Mouse (Mus musculus) kidney, postnatal 25 days (tissue): ENCODE data around the gene Nub1.
A peak's percentile ranks its signal among the peaks of the same experiment; 100 is the strongest.

Experiments used
- DNase-seq, 2 experiments: peaks; one replicate each; pipeline ENCODE4 v3.0.0; 2021; ENCODE audit warnings: mixed read lengths in 2 of 2

Nub1 gene

GRCm38 (mm10) chr5:24701271-24701670 is 15.9 kb downstream of the Nub1 start:
- no peak for DNase-seq

DNA sequence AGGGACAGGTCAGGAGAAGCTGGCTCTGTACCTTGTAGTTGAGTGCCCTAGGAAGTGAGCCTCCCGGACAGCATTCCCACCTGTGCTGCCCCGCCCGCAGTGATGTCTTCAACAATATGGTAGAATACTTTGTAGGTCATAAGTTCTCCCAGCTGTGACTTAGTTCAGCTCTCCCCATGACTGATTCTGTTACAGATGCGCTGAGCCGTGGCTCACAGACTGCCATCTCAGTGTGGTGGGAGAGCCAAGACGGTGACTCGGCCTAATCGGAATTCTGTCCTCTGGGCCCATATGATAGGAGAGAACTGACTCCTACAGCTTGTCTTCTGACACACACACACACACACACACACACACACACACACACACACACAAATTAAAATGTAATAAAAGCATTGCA is 19.3 kb downstream of the Nub1 start:
- DNase-seq: no peak

DNA sequence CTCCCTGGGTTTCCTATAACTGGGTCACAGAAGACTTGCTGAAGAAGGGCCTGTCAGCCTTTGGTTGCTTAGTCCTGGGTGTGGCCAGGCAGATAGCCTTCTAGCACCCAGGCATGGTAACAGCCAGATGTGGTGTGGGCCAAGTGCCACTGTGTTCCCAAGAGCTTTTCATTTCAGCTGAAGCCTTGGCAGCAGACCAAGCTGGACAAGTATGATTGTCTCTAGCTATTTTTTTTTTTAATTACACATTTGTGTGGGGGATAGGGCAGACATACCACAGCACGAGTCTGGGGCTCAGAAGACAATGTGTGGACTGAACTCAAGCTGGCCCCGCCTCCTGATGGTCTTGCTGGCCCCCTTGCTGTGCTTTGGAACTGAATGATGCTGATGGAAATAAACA is 24.6 kb downstream of the Nub1 start:
- DNase-seq: peak; percentile 57 to 60

DNA sequence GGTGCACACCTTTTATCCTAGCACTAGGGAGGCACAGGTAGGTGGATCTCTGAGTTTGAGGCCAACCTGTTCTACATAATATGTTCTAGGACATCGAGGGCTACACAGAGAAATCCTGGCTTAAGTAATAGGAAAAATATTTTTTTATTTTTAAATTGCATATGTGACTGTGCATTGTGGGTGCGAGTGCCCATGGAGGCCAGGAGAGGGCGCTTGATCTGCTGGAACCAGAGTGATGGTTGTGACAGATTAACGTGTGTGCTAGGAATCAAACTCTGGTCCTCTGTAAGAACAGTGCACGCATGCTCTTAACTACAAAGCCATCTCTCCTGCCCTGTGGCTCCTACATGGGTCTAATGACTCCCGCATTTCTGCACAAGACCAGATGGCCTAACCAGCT is 26.3 kb downstream of the Nub1 start:
- no peak for DNase-seq

GRCm38 (mm10) chr5:24713199-24713598 is 27.9 kb downstream of the Nub1 start:
- no peak for DNase-seq

DNA sequence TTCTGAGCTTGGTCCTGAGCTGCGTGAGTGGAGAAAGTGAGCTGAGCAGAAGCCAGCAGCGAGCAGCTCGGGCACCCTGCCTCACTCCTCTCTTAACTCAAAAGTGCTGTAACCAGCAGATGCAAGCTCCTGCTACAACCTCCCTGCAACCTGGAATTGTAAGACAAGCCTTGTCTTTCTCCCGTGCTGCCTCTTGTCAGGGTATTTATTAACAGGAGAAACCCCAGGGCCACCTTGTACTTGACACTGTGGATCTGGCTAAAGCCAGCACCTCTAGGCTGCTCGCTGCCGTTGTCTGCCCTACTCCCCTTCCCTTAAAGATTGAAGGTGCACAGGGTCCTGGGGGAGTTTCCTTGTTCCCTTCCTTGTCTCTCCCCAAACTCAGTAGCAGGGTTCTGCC is 28.7 kb downstream of the Nub1 start:
- peak; percentile 26 to 66 for DNase-seq

DNA sequence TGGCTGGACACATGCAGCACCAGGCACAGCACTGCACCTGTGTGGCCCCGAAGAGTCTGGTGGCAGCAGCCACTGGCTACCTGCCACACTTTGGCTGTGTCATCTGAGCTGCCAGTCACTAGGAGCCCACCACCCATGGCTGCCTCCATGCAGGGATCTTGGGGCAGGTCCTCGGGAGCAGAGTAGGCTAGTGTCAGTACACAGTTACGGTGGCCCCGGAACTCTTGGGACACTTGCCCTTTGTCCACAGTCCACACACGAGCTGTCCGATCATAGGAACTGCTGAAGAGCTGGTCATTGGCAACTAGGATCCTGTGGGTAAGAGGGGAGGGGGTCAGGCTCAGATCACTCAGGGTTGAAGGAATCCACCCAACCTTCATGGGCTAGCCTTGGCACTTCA is 32.7 kb downstream of the Nub1 start:
- peak in 1 of 2 experiments; percentile 58 for DNase-seq

- DNase-seq: no peak
These were observed 34.5 kb downstream of the Nub1 start for GRCm38 (mm10) chr5:24719852-24720251.

DNA sequence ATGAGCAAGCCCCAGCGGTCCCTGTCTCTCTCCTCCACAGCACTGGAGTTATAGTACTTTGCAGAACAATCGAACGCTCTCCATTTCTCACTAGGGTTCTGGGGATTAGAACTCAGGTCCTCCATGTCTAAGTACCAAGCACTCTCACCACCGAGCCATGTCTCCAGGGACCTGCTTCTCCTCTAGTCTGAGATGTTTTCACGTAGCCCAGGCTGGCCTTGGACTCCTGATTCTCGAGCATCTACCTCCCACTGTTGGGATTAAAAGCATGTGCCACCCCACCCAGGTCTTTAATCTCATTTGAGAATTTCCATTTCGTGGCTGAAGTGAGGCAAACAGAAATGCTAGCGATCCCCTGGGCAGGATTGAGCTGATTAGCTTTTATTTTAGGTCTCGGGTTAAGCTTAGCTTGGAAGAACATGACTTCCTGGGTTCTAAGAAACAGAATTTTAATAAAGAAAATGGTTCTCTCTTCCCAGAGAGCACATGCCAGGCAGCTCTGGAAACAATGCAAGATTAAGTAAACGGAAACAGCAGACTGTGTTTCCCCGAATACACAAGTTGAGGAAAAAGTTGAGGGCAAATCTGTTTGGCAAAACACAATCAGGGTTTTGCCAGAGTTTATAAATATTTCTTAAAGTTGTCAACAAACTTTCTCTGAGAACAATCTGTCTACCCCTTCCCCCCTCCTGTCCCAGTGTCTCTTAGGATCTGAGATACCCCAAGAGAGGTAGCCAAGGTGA is 38.4 kb downstream of the Nub1 start:
- no peak for DNase-seq

DNA sequence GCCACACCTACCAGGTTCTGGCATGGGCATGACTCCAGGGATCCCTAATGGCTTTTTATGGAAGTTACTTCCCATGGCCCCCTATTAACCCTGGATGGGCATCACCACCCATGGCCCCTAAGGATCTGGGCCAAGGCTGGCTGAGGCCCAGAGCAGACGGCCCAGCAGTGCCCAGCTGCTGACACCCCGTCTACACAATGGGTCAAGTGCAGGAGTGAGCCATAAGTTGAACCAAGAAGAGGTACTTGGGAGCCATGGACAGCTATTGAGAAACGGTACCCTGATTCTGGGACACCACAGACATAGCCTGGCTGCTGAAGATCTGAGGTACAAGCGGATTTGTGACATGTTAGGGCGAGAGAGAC is 38.9 kb downstream of the Nub1 start:
- no peak for DNase-seq

DNA sequence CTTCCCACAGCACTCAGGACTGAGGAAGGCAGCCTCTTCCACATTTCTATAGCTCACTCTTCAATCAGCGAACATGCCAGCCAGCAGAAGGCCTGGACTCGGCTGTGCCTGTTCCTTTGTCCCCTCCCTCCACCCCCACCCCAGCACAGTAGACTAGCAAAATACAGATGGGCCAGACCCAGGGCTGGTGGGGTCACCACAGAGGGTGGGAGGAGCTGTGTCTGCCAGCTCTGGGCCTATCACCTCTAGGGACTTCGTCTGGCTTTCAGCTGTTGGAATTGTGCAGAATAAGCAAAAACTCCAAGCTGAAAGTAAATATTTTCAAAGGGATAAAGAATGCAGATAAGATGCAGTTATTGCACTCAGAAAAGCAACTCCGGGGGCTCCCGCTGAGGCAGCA is 39.5 kb downstream of the Nub1 start:
- DNase-seq: no peak

DNA sequence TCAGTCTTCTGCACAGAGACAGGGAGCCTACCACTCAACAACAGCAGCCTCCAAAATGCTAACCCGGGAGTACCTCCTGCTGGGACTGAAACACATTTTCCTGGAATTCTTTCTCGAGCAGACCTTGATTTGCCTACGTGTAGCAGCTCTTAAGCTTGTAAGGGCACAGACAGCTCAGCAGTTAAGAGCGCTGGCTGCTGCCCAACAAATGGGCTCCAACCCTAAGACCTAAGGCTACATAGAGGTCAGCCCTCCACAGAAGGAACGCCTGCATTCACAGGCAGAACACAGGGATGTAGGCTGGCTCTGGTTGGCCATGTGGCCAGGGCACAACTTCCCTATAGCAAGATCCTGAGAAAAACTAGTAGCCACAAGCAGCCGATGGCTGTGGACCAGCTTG is 40.6 kb downstream of the Nub1 start:
- peak in 1 of 2 experiments; percentile 24 for DNase-seq

DNA sequence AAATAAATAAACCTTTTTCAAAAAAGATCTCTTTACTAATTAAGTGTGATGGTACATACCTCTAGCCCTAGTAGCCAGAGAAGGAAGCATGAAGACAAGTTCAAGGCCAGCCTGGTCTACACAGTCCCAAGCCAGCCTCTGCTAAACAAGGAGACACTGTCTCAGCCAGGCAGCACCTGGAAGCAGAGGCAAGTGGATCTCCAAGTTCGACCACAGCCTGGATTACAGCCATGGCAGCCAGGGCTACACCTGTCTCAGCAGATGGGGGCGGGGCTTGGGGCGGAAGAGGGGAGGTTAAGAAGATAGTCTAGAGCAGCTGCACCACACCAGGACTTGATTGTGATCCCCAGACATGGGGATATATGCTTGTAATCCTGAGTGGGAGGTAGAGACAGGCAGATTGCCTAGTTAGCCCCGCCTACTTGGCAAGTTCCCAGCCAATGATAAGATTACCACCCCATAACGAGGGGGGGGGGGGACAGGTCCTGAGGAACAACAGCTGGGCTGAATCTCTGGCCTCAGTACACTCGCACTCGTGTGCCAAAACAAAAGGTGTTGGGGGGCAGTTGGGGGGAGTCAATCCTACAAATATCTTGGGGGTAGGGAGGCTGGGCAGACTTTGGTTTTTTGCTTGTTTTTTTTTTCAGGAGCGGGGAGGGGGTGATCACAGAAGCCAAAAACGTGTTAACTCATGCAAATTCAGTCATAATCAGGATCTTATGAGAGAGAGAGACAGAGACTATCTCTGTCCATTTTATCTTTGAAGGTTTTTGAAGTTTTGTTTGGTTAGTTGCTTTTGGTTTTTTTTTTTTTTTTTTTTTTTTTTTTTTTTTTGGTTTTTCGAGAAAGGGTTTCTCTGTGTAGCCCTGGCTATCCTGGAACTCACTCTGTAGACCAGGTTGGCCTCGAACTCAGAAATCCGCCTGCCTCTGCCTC is 41.8 kb downstream of the Nub1 start:
- DNase-seq: peak; percentile 61 to 81

DNA sequence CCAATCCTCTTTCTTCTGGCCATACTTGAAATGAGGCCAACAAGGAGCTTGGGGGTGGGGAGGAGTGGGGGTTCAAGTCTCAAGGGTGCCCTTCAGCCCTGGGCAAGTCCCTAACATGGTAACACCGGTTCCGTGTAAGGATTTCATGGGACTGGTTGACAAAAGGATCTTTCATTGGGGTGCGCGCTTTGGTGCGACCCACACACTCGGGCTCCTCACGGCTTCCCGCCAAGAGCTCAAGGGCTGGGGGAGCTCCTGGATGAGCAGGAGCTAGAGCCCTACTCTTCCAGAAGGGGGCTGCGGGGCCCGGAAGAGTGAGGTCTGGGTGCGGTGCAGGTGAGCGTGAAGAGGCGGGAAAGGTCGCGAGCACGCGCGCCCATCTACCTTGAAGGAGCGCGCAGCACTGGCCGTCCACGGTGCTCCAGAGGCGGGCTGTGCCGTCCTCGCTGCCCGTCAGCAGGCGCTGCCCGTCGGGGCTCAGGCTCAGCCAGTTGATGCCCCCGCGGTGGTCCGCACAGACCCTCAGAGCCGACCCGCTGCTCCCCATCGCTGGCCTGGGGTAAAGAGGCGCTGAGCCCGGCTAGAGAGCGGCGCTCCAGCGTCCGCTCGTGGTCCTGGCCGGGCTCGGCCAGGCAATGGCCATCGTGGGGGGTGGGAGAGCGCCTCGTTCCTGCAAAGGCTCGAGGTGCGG is 44.6 kb downstream of the Nub1 start:
- DNase-seq: no peak

DNA sequence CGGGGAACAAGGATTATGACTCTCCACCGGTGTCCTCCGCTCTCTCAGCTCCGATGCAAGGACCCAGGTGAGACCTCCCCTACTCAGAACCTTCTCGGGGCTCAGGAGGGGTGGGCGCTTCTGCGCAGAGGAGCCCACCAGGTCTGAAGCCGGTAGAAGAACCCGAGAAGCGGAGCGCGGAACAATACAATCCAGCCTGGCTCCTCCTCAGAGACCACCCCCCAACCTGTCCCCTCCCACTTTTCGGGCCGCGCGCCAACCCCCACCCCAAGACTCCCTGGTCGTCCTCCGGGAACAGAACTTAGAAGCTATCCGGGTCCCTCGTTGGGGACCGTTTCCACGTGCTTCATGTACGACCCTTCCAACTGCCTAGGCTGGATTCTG is 45.1 kb downstream of the Nub1 start, which contains the start of gene Wdr86:
Gene Wdr86 (minus strand): TSS at position 240 of the 384 bp plus-strand sequence.
- DNase-seq: peak in 1 of 2 experiments; percentile 20

GRCm38 (mm10) chr5:24730986-24731385 is 45.7 kb downstream of the Nub1 start:
- peak in 1 of 2 experiments; percentile 27 for DNase-seq

DNA sequence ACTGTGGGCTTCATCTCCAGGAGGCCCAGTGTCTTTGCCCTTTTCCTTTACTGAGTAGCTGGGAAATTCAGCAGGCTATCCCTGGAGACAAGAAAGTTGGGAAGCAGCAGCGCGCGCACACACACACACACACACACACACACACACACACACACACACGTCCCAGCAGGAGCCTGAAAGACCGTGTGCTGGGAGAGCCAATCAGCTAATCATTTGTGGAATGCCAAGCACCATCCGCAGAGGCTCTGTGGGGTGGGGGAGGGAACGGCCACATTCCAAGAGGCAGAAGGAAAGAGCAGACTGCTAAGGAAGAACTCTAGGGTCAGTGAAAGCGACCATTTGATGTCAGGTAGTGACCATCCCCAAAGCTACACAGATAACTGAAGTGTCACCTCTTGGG is 47.8 kb downstream of the Nub1 start:
- DNase-seq: peak; percentile 66 to 79

DNA sequence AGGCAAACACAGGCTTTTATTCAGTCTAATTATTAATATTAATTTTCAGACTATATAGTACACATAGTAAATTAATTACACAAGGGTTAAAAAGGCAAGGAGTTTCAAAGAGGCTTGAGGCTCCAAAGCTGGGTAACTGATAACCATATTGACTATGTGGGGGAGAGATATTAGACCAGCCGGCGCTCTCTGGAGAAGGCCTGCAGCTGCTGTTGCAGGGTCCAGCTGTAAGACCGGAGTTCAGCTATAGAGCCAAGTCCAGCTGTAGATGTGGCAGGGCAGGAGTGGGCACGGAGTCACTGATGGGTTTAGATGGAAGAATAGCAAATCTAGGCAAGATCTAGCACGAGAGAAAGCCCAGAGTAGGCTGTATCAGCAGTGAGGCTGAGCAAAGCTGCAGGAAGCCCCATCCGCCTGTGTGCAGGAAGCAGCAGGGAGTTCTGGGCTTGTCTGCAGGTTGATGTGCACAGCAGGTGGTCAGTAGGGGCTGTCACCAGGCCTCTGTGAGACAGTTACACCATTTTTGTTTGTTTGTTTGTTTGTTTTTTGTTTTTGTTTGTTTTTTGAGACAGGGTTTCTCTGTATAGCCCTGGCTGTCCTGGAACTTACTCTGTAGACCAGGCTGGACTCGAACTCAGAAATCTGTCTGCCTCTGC is 48.6 kb downstream of the Nub1 start:
- no peak for DNase-seq

- no peak for DNase-seq
These were observed 52.3 kb downstream of the Nub1 start for GRCm38 (mm10) chr5:24737595-24737994.

DNA sequence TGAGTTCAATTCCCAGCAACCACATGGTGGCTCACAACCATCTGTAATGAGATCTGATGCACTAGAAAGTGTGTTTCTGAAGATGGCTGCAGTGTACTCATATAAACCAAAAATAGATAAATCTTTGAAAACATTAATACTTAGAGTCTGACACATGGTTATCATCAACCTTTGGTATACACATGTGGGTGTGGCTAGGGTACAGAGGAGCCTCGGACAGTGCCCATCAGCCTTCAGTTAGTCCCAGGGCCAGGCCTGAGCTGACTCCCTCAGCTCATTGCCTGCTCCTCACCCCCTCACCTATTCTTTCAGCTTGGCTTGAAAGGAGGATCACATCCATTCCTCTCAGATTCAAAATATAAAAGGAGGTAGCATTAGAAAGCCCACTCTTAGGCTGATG is 53.2 kb downstream of the Nub1 start:
- no peak for DNase-seq

DNA sequence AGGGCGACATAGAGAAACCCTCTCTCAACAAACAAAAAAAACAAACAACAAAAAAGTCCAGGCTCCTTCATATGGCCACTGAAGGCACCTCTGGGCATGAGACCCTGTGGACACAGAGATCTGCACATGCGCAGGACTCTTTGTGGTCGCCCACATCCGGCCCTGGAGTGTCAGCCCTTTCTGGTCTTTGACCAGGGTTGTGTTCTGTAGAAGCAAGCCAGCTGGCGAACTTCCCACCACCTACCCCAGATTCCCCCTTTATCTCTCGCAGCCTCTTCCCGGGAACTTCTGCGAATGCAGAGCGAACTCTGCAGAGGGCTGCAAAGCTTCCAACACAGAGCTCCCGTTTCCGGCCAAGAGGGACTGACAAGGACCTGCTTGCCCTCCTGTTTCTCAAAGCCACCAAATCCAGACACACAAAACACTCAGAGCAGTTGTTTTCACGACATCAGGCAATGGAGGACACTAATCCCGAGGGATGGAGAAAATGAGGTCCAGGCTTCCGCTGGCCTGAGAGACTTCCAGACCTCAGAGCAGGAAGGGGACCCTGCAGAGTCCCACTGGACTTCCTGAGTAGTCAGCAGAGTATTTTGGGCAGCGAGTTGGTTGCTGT is 53.9 kb downstream of the Nub1 start:
- DNase-seq: peak; percentile 80 to 86

DNA sequence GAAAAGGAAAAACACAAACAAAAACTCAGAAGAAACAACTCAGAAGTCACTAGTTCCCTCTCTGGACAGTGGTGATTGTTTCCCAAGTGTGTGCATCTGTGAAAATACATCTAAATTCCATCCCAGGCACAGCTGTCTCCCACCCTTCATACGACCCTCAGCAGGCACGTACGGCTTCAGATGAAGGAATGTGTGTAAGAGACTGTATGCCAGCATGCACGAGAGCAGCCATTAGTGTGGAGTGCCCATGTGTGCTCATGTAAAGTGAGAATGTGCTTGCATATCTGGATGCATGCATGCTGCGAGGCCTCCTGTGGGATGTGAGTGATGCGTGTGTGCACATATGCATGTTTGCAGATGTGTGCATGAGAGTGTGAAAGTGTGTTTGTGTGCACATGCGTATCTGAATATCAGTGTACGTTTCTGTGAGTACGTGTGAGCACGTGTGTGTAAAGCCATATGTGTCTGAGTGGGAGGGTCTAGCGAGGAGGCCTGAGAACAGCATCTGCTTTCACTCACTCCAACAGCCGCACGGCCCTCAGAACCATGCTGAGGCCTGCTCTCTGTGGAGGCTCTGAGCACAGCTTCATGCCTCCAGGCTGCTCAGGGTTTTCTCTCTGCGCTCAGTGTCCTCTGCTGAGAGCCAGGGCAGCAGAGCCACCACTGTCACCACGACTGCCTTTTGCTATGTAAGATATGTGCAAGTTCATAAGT is 56.0 kb downstream of the Nub1 start:
- no peak for DNase-seq
